Mouse (Mus musculus) olfactory bulb, adult 2 months (tissue): ENCODE results near the gene Plekhg6.

Experiments
- CTCF ChIP-seq: fragments of 200-500 bp; IDR thresholded peaks from 2 replicates; pipeline ENCODE4 v1.5.1; 2012; ENCODE audit warnings: low read depth, mild to moderate bottlenecking, low read length, moderate library complexity; ENCODE audit not compliant: insufficient read depth
- POLR2A ChIP-seq: fragments of 200-500 bp; IDR thresholded peaks from 2 replicates; pipeline ENCODE4 v1.6.1; 2012; ENCODE audit warnings: mild to moderate bottlenecking, low read depth, low read length, moderate library complexity; ENCODE audit not compliant: insufficient read depth

GRCm38 (mm10) chr6:125424156-125424555 lies 43.6 kb upstream of the Plekhg6 start:
- TF ChIP-seq CTCF: no peak
- TF ChIP-seq POLR2A: no peak
